ENCODE assay signal across 9 mouse cellular contexts in genomic region chr11:62788935-62789616, GRCm38 (mm10). TPM values are rescaled to one million over a fixed set of nuclear protein-coding genes. Genes with fewer than 3 reads are reported as not detected.
DNase-seq lines count a peak whose midpoint lies in the region; ATAC-seq lines count a peak whose summit lies in the region.
"Had no signal": no experiment of that assay in that cellular context is flagged by ENCODE, and none has a peak within 500 bp of the region (broad histone marks: within the 10 kb centered on the region; RNA-seq: fewer than 3 reads in every experiment).

Gene Zfp286, minus strand, starts transcription at chr11:62789462.

- no peaks in the 10 kb centered on the region for H3K27me3 ChIP-seq in intestine, embryonic 15.5 days (replicated peaks)

- H3K4me3 ChIP-seq in intestine, embryonic 15.5 days (replicated peaks) = peak within 1 kb of the TSS; percentile 55
- H3K4me3 ChIP-seq: myocyte had no signal

- intact Hi-C loops in left cerebral cortex, postnatal 14 days (cut with DNase I) = no loop called here

- H3K4me1 ChIP-seq in intestine, embryonic 15.5 days (replicated peaks) = 0 out of 2 replicates have a peak, but pooled peaks cover 5% of the 10 kb centered on the region

- no peaks in the 10 kb centered on the region for H3K9me3 ChIP-seq in intestine, embryonic 15.5 days

- ATAC-seq in intestine, embryonic 15.5 days = peak; percentile 95
- ATAC-seq in megakaryocyte progenitor cell, adult 5-6 weeks (replicated peaks; ENCODE audit: poor library complexity) = peak; percentile 99

- H3K36me3 ChIP-seq in intestine, embryonic 15.5 days = peaks cover 7% of the 10 kb centered on the region

- peak within 1 kb of the TSS; percentile 88 for H3K4me2 ChIP-seq in intestine, embryonic 15.5 days (replicated peaks)

- 5% methylated on average over 34 of the region's 34 CpGs for WGBS in intestine, embryonic 15.5 days

- no peak within 1 kb of the TSS for H3K27ac ChIP-seq in intestine, embryonic 15.5 days

- H3K9ac ChIP-seq in intestine, embryonic 15.5 days = peak within 1 kb of the TSS; percentile 66

- DNase-seq in adrenal gland, adult 8-10 months = peak; percentile 66
- peak; percentile 97 for DNase-seq in embryo, embryonic 11 days
- DNase-seq in gastrocnemius, postnatal 4 days (ENCODE audit: low spot score in 2 of 2) = peak; percentile 70 to 87
- peak; percentile 94 to 96 for DNase-seq in left cerebral cortex, postnatal 14 days (ENCODE audit: low spot score in 2 of 2)
- peak; percentile 97 to 98 for DNase-seq in right cerebral cortex, postnatal 10 days (ENCODE audit: low spot score in 2 of 2)
- peak; percentile 63 for DNase-seq in urinary bladder, postnatal 10 days (ENCODE audit: low spot score)

RNA-seq across cellular contexts. Expression of gene Zfp286, which starts in this region (rescaled TPM):
- total RNA-seq in adrenal gland, adult 8-10 months (2022) = 1 to 10 TPM; 2.9 to 4.8 (median 4.3) TPM
- 1 to 10 TPM; 5.1 to 5.7 TPM for total RNA-seq in gastrocnemius, postnatal 4 days (2021)
- polyA plus RNA-seq in intestine, embryonic 15.5 days (2015; fragmentation: Nextera tagmentation; extraction: Ambion mirVana) = 13.1 and 13.5 TPM in 2 replicates
- total RNA-seq in left cerebral cortex, postnatal 14 days (2021) = 10 to 100 TPM; 20.6 to 23.0 TPM
- 6.2 and 7.2 TPM in 2 replicates for total RNA-seq in megakaryocyte progenitor cell, adult 5-6 weeks (2015)
- 5.6 and 7.1 TPM in 2 replicates for total RNA-seq in megakaryocyte progenitor cell, adult 5-6 weeks (2017)
- polyA plus RNA-seq: myocyte had no signal
